Mouse (Mus musculus) lung, adult 2 months (tissue): ENCODE measurements around the gene Ms4a4b.

Experiments used
- CTCF ChIP-seq: fragments of 200-500 bp; IDR thresholded peaks from 2 replicates; pipeline ENCODE4 v1.5.1; 2011; ENCODE audit warnings: mild to moderate bottlenecking, low read length, control low read depth; ENCODE audit not compliant: insufficient read depth
- POLR2A ChIP-seq: fragments of 200-500 bp; IDR thresholded peaks from 2 replicates; pipeline ENCODE4 v1.6.1; 2011; ENCODE audit warnings: low read depth, mild to moderate bottlenecking, control low read depth, low read length, borderline replicate concordance; ENCODE audit errors: extremely low read depth

DNA sequence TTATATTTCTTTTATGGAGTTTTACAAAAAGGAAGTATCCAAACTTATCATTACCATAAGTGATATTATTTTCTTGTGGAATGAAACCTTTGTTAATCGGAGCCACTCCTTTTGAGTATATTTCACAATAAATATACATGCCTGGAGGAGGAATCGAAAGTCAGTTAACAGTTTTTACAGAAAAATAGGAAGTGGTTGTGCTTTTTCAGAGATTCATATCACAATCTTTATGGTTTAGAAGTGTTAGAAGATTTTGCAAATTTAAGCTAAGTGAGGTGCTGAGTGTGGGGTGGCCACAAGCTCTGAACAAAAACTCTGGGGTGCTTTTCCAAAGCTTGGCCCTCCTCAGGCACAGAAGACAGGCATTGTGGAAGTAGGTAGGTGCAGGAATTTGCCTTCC, 3.9 kb downstream of the Ms4a4b start:
- TF ChIP-seq POLR2A (no peak), CTCF (no peak)
